Mouse (Mus musculus) c-Kit-positive CD71-positive TER-119-negative erythroid progenitor cells, embryonic 14.5 days (primary cell): Measurements from ENCODE around the gene Ndufaf4.
"Not testable (repeated sequence)": the region's sequence is repeated elsewhere in the genome, so short reads cannot be mapped to it uniquely, and the experiment has no call there.

Source experiments
- DNase-seq: peaks from one replicate; pipeline ENCODE4 v3.0.0-alpha.2; 2013; ENCODE audit warnings: low read depth

Ndufaf4 gene

GRCm38 (mm10) chr4:24897851-24898515, at the start of gene Ndufaf4:
TSS of gene Ndufaf4 (plus strand) at chr4:24898083.
- peak; percentile 87 for DNase-seq

DNA sequence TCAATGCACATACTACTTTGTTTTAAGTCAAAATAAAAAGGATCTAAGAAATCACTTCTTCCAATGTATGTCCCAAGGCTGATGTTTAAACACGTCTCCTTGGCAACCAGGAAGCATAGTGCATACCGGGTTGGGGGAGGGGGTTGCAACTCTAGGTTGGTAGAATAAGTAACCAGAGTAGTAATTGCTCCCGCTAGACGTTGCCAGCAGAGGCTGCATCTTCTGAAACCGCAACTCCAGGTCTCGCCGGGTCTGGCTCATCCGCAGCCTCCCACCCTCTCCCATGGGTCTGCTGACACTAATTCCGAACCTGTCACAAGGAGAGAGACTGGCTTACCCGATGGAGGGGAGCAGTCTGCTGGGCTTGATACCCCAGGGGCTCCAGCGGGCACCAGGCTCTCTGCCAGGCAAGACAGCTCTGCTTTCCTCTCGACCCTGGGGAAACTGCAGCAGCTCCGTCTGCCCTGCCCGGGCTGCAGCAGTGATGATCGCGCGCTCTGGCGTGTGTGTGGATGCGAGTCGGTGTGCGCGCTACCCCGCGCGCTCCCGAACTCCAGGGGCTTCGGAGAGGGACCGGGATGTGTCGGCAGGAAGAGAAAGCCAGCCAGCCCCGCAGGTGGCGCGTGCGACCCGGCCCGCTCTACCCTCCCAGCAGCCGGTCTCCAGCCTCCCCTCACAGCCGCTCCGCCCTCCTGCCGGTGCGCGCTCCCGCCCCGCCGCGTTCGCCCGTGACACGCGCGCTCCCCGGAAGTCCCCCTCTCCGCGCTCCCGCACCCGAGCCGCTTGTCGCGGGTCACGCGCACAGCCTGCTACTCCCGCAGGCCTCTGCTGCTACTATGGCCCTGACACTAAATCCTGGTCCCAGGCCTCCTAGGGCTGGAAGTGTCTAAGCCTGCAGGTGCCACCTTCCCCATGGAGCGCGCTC, 47.2 kb upstream of the Ndufaf4 start, which contains the start of gene Klhl32:
Gene Klhl32, minus strand, starts transcription at position 724 of the 925 bp plus-strand sequence.
- DNase-seq: no peak

DNA sequence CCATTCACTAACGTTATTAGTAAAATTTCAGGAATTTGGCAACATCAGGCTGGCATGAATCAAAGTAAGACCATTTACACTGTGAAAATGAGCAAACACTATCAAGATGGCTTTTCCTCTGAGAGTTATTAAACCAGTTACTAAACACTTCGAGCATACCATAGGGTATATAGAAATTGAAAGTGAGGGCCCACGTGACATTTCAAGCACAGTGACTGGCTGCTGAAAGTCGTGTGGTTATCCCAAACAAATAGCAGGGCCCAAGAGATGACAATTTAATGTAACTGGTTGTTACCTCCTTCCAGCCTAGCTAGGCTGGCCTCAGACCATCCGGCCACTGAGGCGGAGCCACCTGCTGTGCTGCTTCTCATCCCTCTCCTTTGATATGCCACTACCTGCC, 32.2 kb upstream of the Ndufaf4 start:
- no peak for DNase-seq

- DNase-seq: no peak
Measured at GRCm38 (mm10) chr4:24869230-24869629, 28.7 kb upstream of the Ndufaf4 start.

- DNase-seq: not testable (repeated sequence)
Measured at GRCm38 (mm10) chr4:24889386-24889785, 8.5 kb upstream of the Ndufaf4 start.

- not testable (repeated sequence) for DNase-seq
Measured at GRCm38 (mm10) chr4:24892293-24892692, 5.6 kb upstream of the Ndufaf4 start.

DNA sequence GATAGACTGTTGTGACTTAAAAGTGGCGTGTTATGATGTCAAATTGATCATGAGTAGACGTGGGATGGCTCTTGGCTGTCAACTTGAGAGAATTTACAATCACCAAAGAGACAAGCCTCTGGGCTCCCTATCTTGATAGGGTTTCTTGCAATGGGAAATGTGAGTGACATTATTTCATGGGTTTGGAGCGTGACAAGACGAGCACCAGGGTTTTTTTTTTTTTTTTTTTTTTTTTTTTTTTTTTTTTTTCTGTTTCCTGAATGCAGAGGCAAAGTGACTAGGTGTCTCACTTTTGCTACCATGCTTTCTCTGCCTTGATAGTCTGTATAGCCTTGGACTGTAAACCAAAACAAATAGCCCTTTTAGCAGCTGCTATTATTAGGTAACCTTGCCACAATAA, 3.3 kb upstream of the Ndufaf4 start:
- no peak for DNase-seq

DNA sequence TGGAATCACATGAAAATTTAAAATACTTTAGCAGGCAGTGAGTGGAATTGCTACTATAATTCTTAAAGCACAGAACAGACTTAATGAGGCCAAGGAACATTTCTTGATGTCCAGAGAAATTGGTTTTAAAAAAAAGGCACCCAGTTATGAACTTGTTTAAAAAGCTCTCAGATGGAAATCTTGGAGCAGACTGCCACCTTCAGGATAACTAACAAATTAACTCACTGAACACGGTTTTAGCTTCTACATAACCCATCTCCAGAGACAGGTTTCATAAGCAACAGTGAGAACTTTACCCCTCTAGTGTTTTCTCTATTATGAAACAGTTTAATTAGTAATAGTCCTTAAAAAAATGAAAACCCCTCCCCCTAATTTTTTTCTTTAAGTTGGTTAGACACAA, 1.1 kb upstream of the Ndufaf4 start:
- peak; percentile 46 for DNase-seq

DNA sequence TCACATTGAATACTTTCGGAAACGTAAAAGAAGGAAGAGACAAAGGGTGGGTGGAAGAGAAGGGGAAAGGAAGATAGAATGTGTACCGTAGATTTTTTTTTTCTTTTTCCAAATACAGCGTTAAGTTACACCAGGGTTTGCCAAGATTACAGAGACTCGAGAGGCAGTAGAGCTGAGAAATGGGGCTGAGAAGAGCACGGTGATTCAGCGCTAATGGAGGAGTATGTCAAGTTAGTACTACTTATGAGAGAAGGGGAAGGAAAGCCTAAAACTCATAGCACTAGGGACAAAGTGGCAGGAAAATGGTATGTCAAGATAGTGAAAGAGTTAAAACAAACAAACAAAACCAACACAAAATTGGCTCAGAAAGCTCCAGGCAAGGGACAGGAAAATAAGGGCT, 532 bp upstream of the Ndufaf4 start:
- DNase-seq: peak; percentile 25

- DNase-seq: no peak
Measured at GRCm38 (mm10) chr4:24898636-24899035, 753 bp downstream of the Ndufaf4 start.

GRCm38 (mm10) chr4:24899146-24899545, 1.3 kb downstream of the Ndufaf4 start:
- DNase-seq: no peak

- DNase-seq: no peak
Measured at GRCm38 (mm10) chr4:24907745-24908144, 9.9 kb downstream of the Ndufaf4 start.

DNA sequence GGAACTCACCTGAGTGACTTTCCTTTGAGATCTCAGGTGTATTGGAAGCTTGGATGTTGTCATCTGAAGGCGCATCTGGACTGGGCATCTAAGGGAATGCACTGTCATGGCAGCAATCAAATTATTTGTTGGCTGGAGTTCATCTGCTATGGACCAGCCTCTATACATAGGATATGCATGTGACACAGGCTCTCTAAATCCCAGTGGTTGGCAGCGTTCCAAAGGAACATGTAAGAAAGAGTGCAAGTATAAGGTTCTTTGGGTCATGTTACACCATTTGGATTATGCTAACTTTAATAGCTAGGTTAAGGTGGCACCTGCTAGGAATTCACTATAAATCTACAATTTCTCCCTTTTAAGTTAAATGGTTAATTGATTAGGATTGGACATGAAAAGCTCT, 17.7 kb downstream of the Ndufaf4 start:
- DNase-seq: no peak

- no peak for DNase-seq
Measured at GRCm38 (mm10) chr4:24920006-24920577, 22.2 kb downstream of the Ndufaf4 start.

GRCm38 (mm10) chr4:24924726-24925125, 26.8 kb downstream of the Ndufaf4 start:
- DNase-seq: no peak

DNA sequence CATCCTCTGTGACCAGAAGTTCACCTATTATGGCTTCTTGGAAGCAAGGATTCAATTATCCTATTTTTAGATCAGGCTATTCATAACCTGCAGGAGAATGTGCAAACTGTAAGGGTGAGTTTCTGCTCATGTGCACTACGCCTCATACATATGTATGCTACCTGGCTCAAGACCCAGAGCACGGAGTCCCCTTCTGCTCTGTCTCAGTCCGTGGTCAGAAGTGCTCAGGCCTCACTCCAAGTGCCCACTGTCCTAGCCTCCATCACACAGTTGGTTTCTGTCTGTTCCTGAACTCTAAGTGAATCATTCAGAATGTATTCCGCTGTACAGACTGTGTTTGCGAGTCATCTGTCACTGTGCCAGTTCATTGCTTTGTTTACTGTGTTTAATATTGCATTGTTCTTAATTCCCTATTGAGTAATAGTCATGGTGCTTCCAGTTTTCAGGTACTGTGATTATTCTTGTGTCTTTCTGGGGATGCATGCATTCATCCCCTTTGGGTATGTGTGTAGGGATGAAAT, 30.4 kb downstream of the Ndufaf4 start:
- DNase-seq: no peak

GRCm38 (mm10) chr4:24928926-24929325, 31.0 kb downstream of the Ndufaf4 start:
- DNase-seq: no peak

GRCm38 (mm10) chr4:24942728-24943424, 45.0 kb downstream of the Ndufaf4 start:
- DNase-seq: no peak
